Mouse (Mus musculus) midbrain, embryonic 14.5 days (tissue): ENCODE measurements around the gene Slc9a1. TPM values are rescaled to one million over a fixed set of nuclear protein-coding genes. Genes with fewer than 3 reads are reported as not detected.
A peak's percentile ranks its signal among the peaks of the same experiment; 100 is the strongest.

Experiments used
- ATAC-seq: fragments of 200-750 bp; cut with Nextera tagmentation; 2 replicates; pipeline ENCODE4 v1.8.0; 2017; ENCODE audit warnings: moderate number of reproducible peaks, moderate library complexity; ENCODE audit not compliant: low FRiP score, low TSS enrichment
- DNase-seq: peaks from one replicate; pipeline ENCODE4 v3.0.0-alpha.2; 2015
- H3K27ac ChIP-seq: fragments of 300-500 bp; sonication (generic); replicated peaks from 2 replicates; pipeline ENCODE4 v1.5.1; 2014; ENCODE audit warnings: mild to moderate bottlenecking, low read depth, low read length, moderate library complexity
- H3K27me3 ChIP-seq: fragments of 300-500 bp; sonication (generic); 2 replicates; pipeline ENCODE4 v1.6.1; 2014; ENCODE audit warnings: low read length, control low read depth, mixed read lengths; ENCODE audit not compliant: control insufficient read depth, insufficient read depth
- H3K36me3 ChIP-seq: fragments of 300-500 bp; sonication (generic); 2 replicates; pipeline ENCODE4 v1.6.1; 2014; ENCODE audit warnings: low read length, control low read depth; ENCODE audit not compliant: control insufficient read depth, insufficient read depth
- H3K4me1 ChIP-seq: fragments of 300-500 bp; sonication (generic); 2 replicates; pipeline ENCODE4 v1.6.1; 2014; ENCODE audit warnings: mild to moderate bottlenecking, antibody characterized with exemption, low read length, control low read depth; ENCODE audit not compliant: control insufficient read depth, insufficient read depth
- H3K4me2 ChIP-seq: fragments of 300-500 bp; sonication (generic); 2 replicates; pipeline ENCODE4 v1.6.1; 2014; ENCODE audit warnings: mild to moderate bottlenecking, low read length, moderate library complexity
- H3K4me3 ChIP-seq: fragments of 300-500 bp; sonication (generic); replicated peaks from 2 replicates; pipeline ENCODE4 v1.5.1; 2014; ENCODE audit warnings: low read depth, low read length
- H3K9ac ChIP-seq: fragments of 300-500 bp; sonication (generic); replicated peaks from 2 replicates; pipeline ENCODE4 v1.6.1; 2014; ENCODE audit warnings: mild to moderate bottlenecking, low read length, moderate library complexity
- H3K9me3 ChIP-seq: fragments of 300-500 bp; sonication (generic); 2 replicates; pipeline ENCODE4 v1.6.1; 2016; ENCODE audit warnings: low read length, control low read depth, mixed read lengths; ENCODE audit not compliant: control insufficient read depth
- WGBS: fragments of 180-500 bp; shearing (Covaris S2); extraction: QIAGEN DNeasy Blood & Tissue Kit; methylation state at CpG from one replicate; pipeline ENCODE4 v1.1.7; 2014; 5-methylcytosine and 5-hydroxymethylcytosine counted together
- polyA plus RNA-seq: library from polyadenylated mRNA; unstranded; fragments of >200 nt; fragmentation: Nextera tagmentation; extraction: Ambion mirVana; gene quantifications from 2 replicates; pipeline ENCODE4 v1.2.1, GENCODE M21; 2014

Gene Slc9a1
- polyA plus RNA-seq, 1 experiment from 2014 or later = 8.2 TPM

GRCm38 (mm10) chr4:133447967-133448366 is 78.5 kb downstream of the Slc9a1 start:
- no peak for DNase-seq
- Histone ChIP-seq H3K27ac (no peak overlapping the region), H3K9me3 (no peaks in the 10 kb centered on the region), H3K4me2 (no peak overlapping the region), H3K36me3 (no peaks in the 10 kb centered on the region), H3K27me3 (no peaks in the 10 kb centered on the region), H3K4me1 (no peaks in the 10 kb centered on the region), H3K9ac (no peak overlapping the region), H3K4me3 (no peak overlapping the region)
- WGBS = 81% methylated on average over 11 of the region's 11 CpGs
- no peak for ATAC-seq

GRCm38 (mm10) chr4:133448708-133449388 is 79.3 kb downstream of the Slc9a1 start:
- no peak overlapping the region for H3K27ac ChIP-seq
- H3K27me3 ChIP-seq = no peaks in the 10 kb centered on the region
- no peak overlapping the region for H3K9ac ChIP-seq
- ATAC-seq (no peak), DNase-seq (no peak)
- H3K36me3 ChIP-seq = no peaks in the 10 kb centered on the region
- H3K9me3 ChIP-seq = no peaks in the 10 kb centered on the region
- no peaks in the 10 kb centered on the region for H3K4me1 ChIP-seq
- 74% methylated on average over 8 of the region's 8 CpGs for WGBS
- H3K4me2 ChIP-seq = no peak overlapping the region
- no peak overlapping the region for H3K4me3 ChIP-seq

- Histone ChIP-seq H3K27me3 (no peaks in the 10 kb centered on the region), H3K36me3 (no peaks in the 10 kb centered on the region), H3K4me3 (no peak overlapping the region), H3K9ac (no peak overlapping the region), H3K9me3 (no peaks in the 10 kb centered on the region), H3K27ac (no peak overlapping the region), H3K4me1 (no peaks in the 10 kb centered on the region), H3K4me2 (peak overlapping the region; percentile 24; the same call in 1 of the 2 replicates)
- DNase-seq (peak; percentile 81), ATAC-seq (no peak)
- WGBS = 14% methylated on average over 13 of the region's 13 CpGs
Measured at GRCm38 (mm10) chr4:133449726-133450125, 80.2 kb downstream of the Slc9a1 start.

- Histone ChIP-seq H3K27me3 (no peaks in the 10 kb centered on the region), H3K36me3 (no peaks in the 10 kb centered on the region), H3K27ac (no peak overlapping the region), H3K9ac (no peak overlapping the region), H3K9me3 (no peaks in the 10 kb centered on the region), H3K4me3 (no peak overlapping the region), H3K4me2 (no peak overlapping the region), H3K4me1 (no peaks in the 10 kb centered on the region)
- WGBS = 10% methylated on average over 10 of the region's 10 CpGs
- peak; percentile 93 for DNase-seq
- no peak for ATAC-seq
Measured at GRCm38 (mm10) chr4:133451536-133451935, 82.0 kb downstream of the Slc9a1 start.

GRCm38 (mm10) chr4:133452433-133452832 is 82.9 kb downstream of the Slc9a1 start:
- DNase-seq = no peak
- WGBS = 78% methylated on average over 6 of the region's 7 CpGs
- H3K9me3 ChIP-seq = no peaks in the 10 kb centered on the region
- H3K4me3 ChIP-seq = no peak overlapping the region
- no peak for ATAC-seq
- no peak overlapping the region for H3K4me2 ChIP-seq
- H3K9ac ChIP-seq = no peak overlapping the region
- no peaks in the 10 kb centered on the region for H3K4me1 ChIP-seq
- H3K36me3 ChIP-seq = no peaks in the 10 kb centered on the region
- H3K27me3 ChIP-seq = no peaks in the 10 kb centered on the region
- no peak overlapping the region for H3K27ac ChIP-seq

GRCm38 (mm10) chr4:133458044-133458443 is 88.5 kb downstream of the Slc9a1 start:
- no peak overlapping the region for H3K4me2 ChIP-seq
- ATAC-seq = no peak
- no peaks in the 10 kb centered on the region for H3K4me1 ChIP-seq
- 79% methylated on average over 3 of the region's 3 CpGs for WGBS
- no peak overlapping the region for H3K4me3 ChIP-seq
- H3K27me3 ChIP-seq = no peaks in the 10 kb centered on the region
- H3K36me3 ChIP-seq = no peaks in the 10 kb centered on the region
- DNase-seq = no peak
- no peak overlapping the region for H3K27ac ChIP-seq
- no peaks in the 10 kb centered on the region for H3K9me3 ChIP-seq
- H3K9ac ChIP-seq = no peak overlapping the region

- Histone ChIP-seq H3K27ac (no peak overlapping the region), H3K9ac (no peak overlapping the region), H3K4me1 (no peaks in the 10 kb centered on the region), H3K36me3 (no peaks in the 10 kb centered on the region), H3K9me3 (no peaks in the 10 kb centered on the region), H3K27me3 (no peaks in the 10 kb centered on the region), H3K4me2 (no peak overlapping the region), H3K4me3 (no peak overlapping the region)
- 81% methylated on average over 1 of the region's 1 CpGs for WGBS
- ATAC-seq (no peak), DNase-seq (no peak)
Measured at GRCm38 (mm10) chr4:133460006-133460405, 90.5 kb downstream of the Slc9a1 start.

GRCm38 (mm10) chr4:133460796-133461325 is 91.4 kb downstream of the Slc9a1 start:
- no peak for DNase-seq
- 61% methylated on average over 5 of the region's 5 CpGs for WGBS

GRCm38 (mm10) chr4:133461362-133461761 is 91.9 kb downstream of the Slc9a1 start:
- no peaks in the 10 kb centered on the region for H3K9me3 ChIP-seq
- no peak overlapping the region for H3K9ac ChIP-seq
- H3K4me1 ChIP-seq = no peaks in the 10 kb centered on the region
- H3K27me3 ChIP-seq = no peaks in the 10 kb centered on the region
- no peak overlapping the region for H3K27ac ChIP-seq
- 69% methylated on average over 4 of the region's 4 CpGs for WGBS
- ATAC-seq (no peak), DNase-seq (no peak)
- H3K36me3 ChIP-seq = no peaks in the 10 kb centered on the region
- H3K4me3 ChIP-seq = no peak overlapping the region
- H3K4me2 ChIP-seq = no peak overlapping the region

More at GRCm38 (mm10) chr4:133460796-133461325, 91.4 kb downstream of the Slc9a1 start:
- Histone ChIP-seq H3K27me3 (no peaks in the 10 kb centered on the region), H3K9ac (no peak overlapping the region), H3K4me3 (no peak overlapping the region), H3K27ac (no peak overlapping the region), H3K4me1 (no peaks in the 10 kb centered on the region), H3K4me2 (no peak overlapping the region), H3K9me3 (no peaks in the 10 kb centered on the region), H3K36me3 (no peaks in the 10 kb centered on the region)
- no peak for ATAC-seq
